In the genomic region with DNA sequence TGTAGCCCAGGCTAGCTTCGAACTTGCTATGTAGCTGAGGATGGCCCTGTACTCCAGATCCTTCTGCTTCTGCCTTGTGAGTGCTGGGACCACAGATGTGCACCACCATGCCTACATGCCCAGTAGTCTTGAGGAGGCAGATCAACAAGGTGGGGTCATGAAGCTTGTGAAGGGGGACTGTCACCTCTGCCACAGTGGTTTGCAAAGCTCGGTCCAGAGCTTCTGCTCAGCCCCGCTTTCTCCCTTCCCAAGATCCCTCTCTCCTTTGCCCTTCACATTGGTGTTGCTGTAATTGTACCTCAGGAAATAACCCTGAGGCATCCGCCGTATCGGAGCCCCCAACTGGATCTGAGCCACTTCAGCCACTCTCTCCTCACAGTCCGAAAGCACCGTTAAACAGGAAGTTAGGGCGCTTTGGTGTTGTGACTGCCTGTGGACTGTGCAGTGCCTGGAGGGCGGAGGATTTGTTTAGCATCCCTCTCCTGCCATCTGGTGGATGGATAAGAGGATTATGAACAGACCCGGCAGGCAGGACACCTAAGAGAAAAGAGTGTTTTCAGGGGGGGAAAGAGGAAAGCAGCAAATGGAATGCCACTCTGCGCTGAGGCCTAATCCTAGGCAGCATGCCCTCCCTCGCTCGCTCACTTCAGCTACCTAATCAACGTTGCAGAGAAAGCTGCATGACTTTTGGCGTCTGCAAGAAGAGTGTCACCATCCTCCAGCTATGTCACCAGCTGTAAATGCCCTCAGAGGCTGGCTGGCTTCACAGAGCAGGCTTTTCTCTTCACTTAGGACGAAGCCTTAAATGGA, we compare ENCODE assay signal across 8 mouse cellular contexts. TPM values are rescaled to one million over a fixed set of nuclear protein-coding genes. Genes with fewer than 3 reads are reported as not detected.
DNase-seq lines count a peak whose midpoint lies in the region; ATAC-seq and TF ChIP-seq lines count a peak whose summit lies in the region.

No protein-coding gene starts in this region.

- 18% methylated on average over 17 of the region's 17 CpGs for whole genome bisulfite sequencing in cerebellum, adult 2 months
- WGBS in lung, embryonic 15.5 days, result 18% methylated on average over 17 of the region's 17 CpGs

- H3K4me1 ChIP-seq in cerebellum, adult 2 months (ENCODE audit: control insufficient read depth, insufficient read depth, low read length), result no peaks in the 10 kb centered on the region
- H3K4me1 ChIP-seq in lung, embryonic 15.5 days, result no peaks in the 10 kb centered on the region; the same call in 1 of the 2 replicates

- peak; percentile 94 to 98 for ATAC-seq in hematopoietic stem cell, adult 5-6 weeks (replicated peaks in 1 of 2; ENCODE audit: insufficient read depth in 1 of 2, low FRiP score in 2 of 2, low TSS enrichment in 1 of 2, low read depth in 1 of 2, poor library complexity in 2 of 2, severe bottlenecking in 2 of 2)
- ATAC-seq in lung, embryonic 15.5 days (ENCODE audit: borderline replicate concordance, extremely low read depth, low FRiP score, low TSS enrichment), result peak; percentile 90

- H3K27me3 ChIP-seq in cerebellum, adult 2 months (ENCODE audit: control insufficient read depth, insufficient read depth, low read length), result no peaks in the 10 kb centered on the region
- no peaks in the 10 kb centered on the region for H3K27me3 ChIP-seq in lung, embryonic 15.5 days

- H3K27ac ChIP-seq in cerebellum, adult 2 months (ENCODE audit: insufficient read depth, low read length), result no peak overlapping the region
- peak overlapping the region; percentile 31; the same call in 1 of the 2 replicates for H3K27ac ChIP-seq in lung, embryonic 15.5 days

- no peaks in the 10 kb centered on the region for H3K36me3 ChIP-seq in lung, embryonic 15.5 days

- no peak for TF ChIP-seq POLR2A in cerebellum, adult 2 months (IDR thresholded peaks at IDR 0.05; ENCODE audit: borderline replicate concordance, insufficient read depth, low read length)

- H3K9ac ChIP-seq in lung, embryonic 15.5 days, result peak overlapping the region; percentile 50

- peak overlapping the region; percentile 39 for H3K4me3 ChIP-seq in cerebellum, adult 2 months (replicated peaks; ENCODE audit: insufficient read depth, low read depth, low read length)
- peak overlapping the region; percentile 31 for H3K4me3 ChIP-seq in lung, embryonic 15.5 days

- no peaks in the 10 kb centered on the region for H3K9me3 ChIP-seq in lung, embryonic 15.5 days

- TF ChIP-seq CTCF in cerebellum, adult 2 months (IDR thresholded peaks at IDR 0.05; ENCODE audit: borderline replicate concordance, insufficient read depth, low read depth, low read length), result peak; percentile 91

- peak overlapping the region; percentile 56 for H3K4me2 ChIP-seq in lung, embryonic 15.5 days

- peak; percentile 84 for DNase-seq in MN1 (ENCODE audit: low spot score)
- peak; percentile 59 to 73 for DNase-seq in cerebellum, adult 2 months
- DNase-seq in forelimb bud, embryonic 11.5 days (ENCODE audit: low read depth, low spot score), result peak; percentile 88
- peak; percentile 59 to 72 for DNase-seq in layer of hippocampus, adult 8-10 months (ENCODE audit: low spot score in 2 of 2)
- peak; percentile 57 for DNase-seq in ovary, adult 18-20 months (ENCODE audit: low spot score)
- DNase-seq in thymus, postnatal 25 days, result peak; percentile 57

RNA-seq across cellular contexts. Expression of a gene that starts 27.2 kb away (rescaled TPM):
- polyA plus RNA-seq in cerebellum, adult 2 months (2012; rRNA removed), result 19.8 and 28.0 TPM in 2 replicates
- total RNA-seq in hematopoietic stem cell, adult 5-6 weeks (2017), result 26.0 and 39.5 TPM in 2 replicates
- 10 to 100 TPM; 17.4 to 25.5 (median 20.8) TPM for total RNA-seq in layer of hippocampus, adult 8-10 months (2022)
- 40.9 and 42.1 TPM in 2 replicates for polyA plus RNA-seq in lung, embryonic 15.5 days (2015; fragmentation: Nextera tagmentation; extraction: Ambion mirVana)

RNA-seq across cellular contexts. Expression of a gene that starts 27.4 kb away (rescaled TPM):
- 5.9 and 6.5 TPM in 2 replicates for polyA plus RNA-seq in cerebellum, adult 2 months (2012; rRNA removed)
- 7.6 and 7.7 TPM in 2 replicates for total RNA-seq in hematopoietic stem cell, adult 5-6 weeks (2017)
- total RNA-seq in layer of hippocampus, adult 8-10 months (2022), result 1 to 10 TPM; 7.5 to 9.3 (median 9.0) TPM
- polyA plus RNA-seq in lung, embryonic 15.5 days (2015; fragmentation: Nextera tagmentation; extraction: Ambion mirVana), result 12.6 and 13.0 TPM in 2 replicates

RNA-seq across cellular contexts. Expression of a gene that starts 56.0 kb away (rescaled TPM):
- polyA plus RNA-seq in cerebellum, adult 2 months (2012; rRNA removed), result 13.9 and 15.1 TPM in 2 replicates
- 7.3 and 9.6 TPM in 2 replicates for total RNA-seq in hematopoietic stem cell, adult 5-6 weeks (2017)
- 10 to 100 TPM; 16.3 to 19.9 (median 18.5) TPM for total RNA-seq in layer of hippocampus, adult 8-10 months (2022)
- 5.8 and 6.6 TPM in 2 replicates for polyA plus RNA-seq in lung, embryonic 15.5 days (2015; fragmentation: Nextera tagmentation; extraction: Ambion mirVana)
